Mouse (Mus musculus): ENCODE results near the gene Zfand6.
A peak's percentile ranks its signal among the peaks of the same experiment; 100 is the strongest.

Gene Zfand6

GRCm38 (mm10) chr7:84649016-84649415 lies 40.7 kb downstream of the Zfand6 start:
- no peak for DNase-seq

DNA sequence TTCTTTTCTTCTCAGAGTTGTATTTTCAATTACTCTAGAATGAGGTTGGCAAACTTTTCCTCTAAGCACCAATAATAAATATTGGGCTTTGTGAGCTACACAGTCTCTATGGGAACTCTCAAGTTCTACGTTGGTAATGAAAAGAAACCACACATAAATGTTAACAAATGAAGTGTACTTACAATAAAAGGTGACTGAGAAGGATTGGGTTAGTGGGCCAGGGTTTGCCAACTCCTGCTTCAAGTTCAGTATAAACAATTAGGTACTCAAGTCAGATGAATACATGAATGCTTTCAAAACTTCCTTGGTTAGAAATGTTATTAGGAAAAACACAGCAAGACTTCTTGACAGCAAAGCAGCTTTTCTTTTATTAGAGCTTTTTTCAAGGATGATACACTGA lies 43.5 kb downstream of the Zfand6 start:
- no peak for DNase-seq

DNA sequence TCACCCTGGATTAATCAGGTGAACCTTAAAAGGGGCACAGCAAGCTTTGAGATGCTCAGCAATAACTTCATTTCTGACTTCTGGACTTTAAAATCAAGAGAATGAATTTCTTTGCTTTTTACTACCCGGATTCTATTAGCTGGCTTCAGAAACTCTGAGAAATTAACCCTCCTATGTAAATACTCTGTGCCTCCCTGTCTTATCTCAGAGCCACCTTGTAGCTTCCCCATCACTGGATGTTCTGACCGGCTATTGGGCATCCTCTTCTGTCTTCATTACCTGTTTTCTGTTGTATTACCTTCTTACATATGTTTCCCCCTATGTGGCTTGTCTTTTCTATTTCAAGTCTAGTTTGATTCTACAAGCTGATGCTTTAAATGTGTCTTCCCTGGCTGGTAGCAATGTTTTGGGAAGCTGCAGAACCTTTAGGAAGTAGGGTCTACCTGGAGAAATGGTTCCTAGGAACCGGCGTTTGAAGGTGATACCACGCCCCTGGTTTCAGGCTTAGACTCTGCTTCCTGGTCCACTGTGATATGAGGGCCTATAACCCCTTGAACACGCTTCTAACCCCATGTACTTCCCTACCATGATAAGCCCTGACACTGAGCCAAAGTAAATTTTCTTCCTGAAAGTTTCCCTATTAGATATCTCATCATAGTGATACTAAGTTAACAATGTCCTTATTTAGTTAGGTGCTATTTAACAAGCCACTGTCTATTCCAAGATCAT lies 46.3 kb downstream of the Zfand6 start:
- DNase-seq = no peak

DNA sequence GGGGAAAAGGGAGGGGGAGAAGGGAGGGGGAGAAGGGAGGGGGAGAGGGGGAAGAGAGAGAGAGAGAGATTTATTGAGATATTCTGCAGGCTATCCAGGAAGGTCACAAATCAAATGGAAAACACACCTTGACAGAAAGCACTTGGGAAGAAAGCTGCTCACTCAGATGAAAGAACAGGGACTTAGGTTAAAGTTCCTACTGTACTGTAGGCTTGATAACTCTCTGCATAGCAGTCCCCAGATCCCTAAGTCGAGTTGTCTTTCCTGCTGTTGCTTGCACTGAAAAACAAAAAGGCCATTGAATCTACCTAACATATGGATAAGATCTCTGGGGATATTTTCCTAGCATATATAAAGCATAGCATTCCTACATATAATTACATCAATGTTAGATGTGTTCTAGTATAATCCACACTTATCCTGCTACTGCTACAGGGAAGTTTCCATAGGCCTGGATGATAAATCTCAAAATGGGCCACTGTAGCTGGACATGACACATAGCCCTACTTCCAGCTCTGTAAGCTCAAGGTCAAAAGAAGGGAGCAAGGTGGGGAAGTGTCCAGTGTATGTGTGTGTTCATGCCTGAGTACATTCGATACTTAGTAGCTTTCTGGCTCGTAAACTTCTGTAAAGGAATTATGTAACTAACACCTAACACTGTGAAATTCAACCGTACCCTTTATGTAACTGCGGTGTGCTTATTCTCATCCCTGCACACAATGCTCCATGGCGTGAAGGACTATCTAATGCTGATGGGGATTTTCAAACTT lies 47.4 kb downstream of the Zfand6 start:
- no peak for DNase-seq

DNA sequence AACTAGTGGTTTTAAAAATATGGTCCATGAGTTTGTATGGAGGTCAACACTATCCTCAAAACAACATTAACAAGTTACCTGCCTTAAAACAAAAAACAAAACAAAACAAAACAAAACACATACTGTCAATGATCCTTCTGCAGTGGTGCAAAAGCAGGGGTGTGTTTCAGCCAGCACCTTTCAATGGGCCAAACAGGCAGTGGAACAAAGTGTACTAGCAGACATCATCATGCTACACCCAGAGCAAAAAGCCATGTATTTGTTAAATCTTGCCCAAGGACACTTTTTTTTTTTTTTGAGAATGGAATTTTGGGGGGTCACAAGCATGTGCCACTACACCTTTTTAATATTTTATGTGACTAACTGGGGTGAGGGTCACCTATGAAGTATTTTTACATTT lies 52.8 kb downstream of the Zfand6 start:
- no peak for DNase-seq

GRCm38 (mm10) chr7:84631878-84632277 lies 57.9 kb downstream of the Zfand6 start:
- no peak for DNase-seq

GRCm38 (mm10) chr7:84623718-84624117 lies 66.0 kb downstream of the Zfand6 start:
- DNase-seq = no peak

GRCm38 (mm10) chr7:84620956-84621355 lies 68.8 kb downstream of the Zfand6 start:
- DNase-seq = no peak

- DNase-seq = no peak
Measured at GRCm38 (mm10) chr7:84618951-84619350, 70.8 kb downstream of the Zfand6 start.

DNA sequence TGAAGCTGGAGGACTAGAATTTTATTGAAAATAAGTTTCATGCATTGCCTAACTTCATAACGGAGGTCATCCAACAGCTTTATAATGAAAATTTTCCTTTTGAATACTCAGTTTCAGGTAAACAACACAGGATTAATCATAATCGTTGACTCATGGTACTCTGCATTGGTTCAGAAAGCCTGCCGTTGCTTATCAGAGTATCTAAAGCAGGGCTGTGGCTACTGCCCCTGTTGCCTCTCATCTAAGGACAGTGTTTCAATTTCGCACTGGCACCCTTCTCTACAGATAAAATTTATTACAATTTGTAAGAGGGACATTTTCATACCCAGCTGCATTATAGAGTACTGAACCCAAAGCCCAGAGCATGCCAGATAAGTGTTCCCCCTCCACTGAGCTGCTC lies 77.3 kb downstream of the Zfand6 start:
- no peak for DNase-seq

DNA sequence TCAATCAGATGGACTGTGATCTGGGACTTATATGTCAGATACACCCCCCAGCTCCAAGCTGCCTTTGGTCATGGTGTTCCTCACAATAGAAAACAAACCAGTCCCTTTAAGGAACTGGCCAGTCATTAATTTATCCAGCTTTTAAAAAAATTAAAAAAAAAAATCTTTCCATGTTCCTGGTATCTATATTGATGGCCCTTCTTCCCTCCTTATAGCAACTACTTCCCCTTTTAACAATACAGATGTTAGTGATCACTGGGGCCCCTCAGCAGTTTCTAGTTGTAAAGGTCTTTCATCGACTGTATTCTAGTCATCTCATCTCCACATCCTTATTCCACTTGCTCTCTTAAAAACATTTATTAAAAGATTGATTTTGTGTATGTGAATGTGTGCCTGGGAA lies 78.2 kb downstream of the Zfand6 start:
- DNase-seq = no peak

DNA sequence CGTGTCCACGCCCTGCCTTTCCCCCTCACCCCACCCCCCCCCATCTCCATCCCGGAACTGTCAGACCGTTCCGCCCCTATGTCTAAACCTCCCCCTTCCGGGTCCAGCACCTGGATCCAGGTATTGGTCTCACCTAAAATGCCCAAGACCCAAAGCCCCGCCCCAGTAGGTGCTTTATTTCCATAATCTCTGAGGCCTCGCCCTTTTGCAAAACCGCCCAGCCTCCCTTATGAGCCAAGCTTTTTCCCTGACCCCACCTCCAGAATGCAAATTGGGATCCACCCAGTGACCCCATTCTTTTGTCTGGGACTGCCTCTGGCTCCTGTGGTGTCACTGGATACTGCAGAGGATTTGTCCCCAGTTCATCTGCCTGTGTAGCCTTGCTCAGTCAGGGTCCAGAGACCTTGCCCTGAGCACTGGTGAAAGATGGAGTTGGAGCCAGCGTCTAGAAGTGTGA lies 83.4 kb downstream of the Zfand6 start, which contains the start of gene Fah:
Fah (minus strand) TSS at position 430 of the 457 bp plus-strand sequence.
- DNase-seq = peak in 1 of 2 experiments; percentile 66

GRCm38 (mm10) chr7:84605704-84606292 lies 84.0 kb downstream of the Zfand6 start:
- peak; percentile 81 to 87 for DNase-seq

- DNase-seq = peak in 1 of 2 experiments; percentile 4
Measured at GRCm38 (mm10) chr7:84605033-84605687, 84.6 kb downstream of the Zfand6 start.

DNA sequence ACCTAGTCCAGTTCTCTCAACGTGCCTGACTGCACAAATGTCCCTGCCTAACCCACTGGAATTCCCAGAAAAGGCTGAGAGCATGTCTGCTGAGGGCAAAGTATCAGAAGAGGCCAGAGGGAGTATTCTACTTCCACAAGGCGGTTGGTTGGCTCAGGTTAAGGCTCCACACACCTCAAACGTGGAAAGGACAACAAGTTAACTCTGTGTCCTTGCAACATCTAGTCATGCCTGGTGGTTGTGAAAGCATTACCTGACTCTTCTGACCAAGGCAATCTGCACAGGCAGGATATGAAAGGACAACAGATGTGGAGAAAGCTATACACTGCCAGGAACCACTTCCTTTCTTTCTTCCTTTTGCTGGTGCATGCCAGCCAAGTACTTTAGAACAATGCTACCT lies 85.3 kb downstream of the Zfand6 start:
- DNase-seq = peak in 1 of 2 experiments; percentile 17

GRCm38 (mm10) chr7:84601331-84601730 lies 88.4 kb downstream of the Zfand6 start:
- no peak for DNase-seq

DNA sequence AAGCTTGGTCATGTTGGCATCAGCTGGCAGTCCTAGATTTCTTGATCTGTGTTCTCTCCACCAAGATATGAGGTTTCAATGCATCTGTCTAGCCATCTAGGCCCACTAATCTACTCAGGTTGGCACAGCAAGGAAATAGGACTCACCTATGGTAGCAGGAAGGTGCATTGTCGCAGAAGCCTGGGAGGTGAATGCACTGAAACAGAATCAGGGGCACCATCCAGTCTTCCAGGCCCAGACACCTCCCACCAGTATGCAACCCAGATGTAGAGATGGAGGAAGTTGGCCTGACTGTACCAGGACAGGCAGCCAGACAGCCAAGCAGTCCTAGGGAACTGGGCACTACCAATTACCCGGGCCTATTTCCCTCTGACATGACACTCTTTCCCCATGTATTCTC lies 89.1 kb downstream of the Zfand6 start:
- DNase-seq = no peak

- no peak for DNase-seq
Measured at GRCm38 (mm10) chr7:84596633-84597032, 93.1 kb downstream of the Zfand6 start.

DNA sequence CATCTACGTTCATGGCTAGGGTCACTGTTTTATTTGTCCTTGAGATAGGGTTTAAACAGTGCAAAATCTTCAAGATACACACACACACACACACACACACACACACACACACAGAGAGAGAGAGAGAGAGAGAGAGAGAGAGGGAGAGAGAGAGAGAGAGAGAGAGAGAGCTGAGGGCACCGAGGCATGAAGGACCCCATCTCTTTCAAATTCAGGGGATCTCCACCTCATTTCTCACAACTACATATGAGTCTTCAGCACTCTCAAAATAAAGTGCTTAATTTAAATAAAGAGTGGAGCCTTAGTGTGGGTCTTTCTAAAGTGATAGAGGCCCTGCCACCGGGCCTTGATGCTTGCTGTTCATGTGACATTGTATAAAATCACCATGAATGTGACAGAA lies 93.8 kb downstream of the Zfand6 start:
- DNase-seq = no peak

DNA sequence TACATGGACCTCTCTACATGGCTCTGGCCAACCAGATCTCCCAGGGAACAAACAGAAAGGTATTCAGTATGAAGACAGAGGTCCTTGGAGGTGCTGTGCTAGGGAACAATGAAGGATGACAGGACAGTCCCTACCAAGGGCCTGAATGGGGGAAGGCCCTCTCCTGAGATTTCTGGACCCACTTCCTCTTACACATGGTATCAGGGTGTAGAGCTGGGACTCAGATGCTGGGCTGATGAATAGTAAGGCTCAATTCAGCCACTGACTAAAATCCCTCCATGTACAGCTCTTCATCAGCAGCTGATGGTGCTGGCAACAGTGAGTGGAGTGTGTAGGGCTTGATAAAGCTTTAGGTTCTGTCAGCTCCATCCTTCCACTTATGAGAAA lies 94.8 kb downstream of the Zfand6 start:
- no peak for DNase-seq

GRCm38 (mm10) chr7:84594087-84594916 lies 95.5 kb downstream of the Zfand6 start:
- peak; percentile 13 to 35 for DNase-seq

- DNase-seq = no peak
Measured at GRCm38 (mm10) chr7:84591347-84591746, 98.4 kb downstream of the Zfand6 start.
